Comparison of ENCODE assay signal across 12 mouse cellular contexts in genomic region chr4:108782421-108783085, GRCm38 (mm10). TPM values are rescaled to one million over a fixed set of nuclear protein-coding genes. Genes with fewer than 3 reads are reported as not detected.
A peak's percentile ranks its signal among the peaks of the same experiment; 100 is the strongest.
DNase-seq lines count a peak whose midpoint lies in the region; ATAC-seq and TF ChIP-seq lines count a peak whose summit lies in the region.
"Had no signal": no experiment of that assay in that cellular context is flagged by ENCODE, and none has a peak within 500 bp of the region (broad histone marks: within the 10 kb centered on the region; RNA-seq: fewer than 3 reads in every experiment).

No protein-coding gene starts in this region.

- TF ChIP-seq CTCF in CH12.LX (conservative IDR thresholded peaks at IDR 0.05 in 1 of 2, IDR thresholded peaks at IDR 0.05 in 1 of 2; ENCODE audit: low read depth in 2 of 2, low read length in 2 of 2): peak in 1 of 2 experiments; percentile 26; a peak in 2 of 4 replicates

- no peaks in the 10 kb centered on the region for H3K36me3 ChIP-seq in CH12.LX (replicated peaks in 1 of 2; ENCODE audit: control insufficient read depth in 1 of 2, insufficient read depth in 1 of 2, low read length in 1 of 2)
- H3K36me3 ChIP-seq in hindbrain, embryonic 12.5 days: no peaks in the 10 kb centered on the region
- no peaks in the 10 kb centered on the region for H3K36me3 ChIP-seq in intestine, embryonic 15.5 days
- H3K36me3 ChIP-seq: kidney, embryonic 15.5 days; midbrain, embryonic 12.5 days had no signal

- H3K27ac ChIP-seq in CH12.LX (ENCODE audit: insufficient read depth, low read depth): peak overlapping the region; percentile 19; the same call in 1 of the 2 replicates
- H3K27ac ChIP-seq in hindbrain, embryonic 12.5 days: no peak overlapping the region
- H3K27ac ChIP-seq in intestine, embryonic 15.5 days: no peak overlapping the region
- H3K27ac ChIP-seq: kidney, embryonic 15.5 days; midbrain, embryonic 12.5 days had no signal

- peak; percentile 11; the same call in 1 of the 2 replicates for TF ChIP-seq EP300 in CH12.LX (IDR thresholded peaks at IDR 0.05; ENCODE audit: low read length)

- no peak for TF ChIP-seq POLR2A in CH12.LX (IDR thresholded peaks at IDR 0.05; ENCODE audit: low read depth, low read length)

- H3K79me2 ChIP-seq in CH12.LX (replicated peaks; ENCODE audit: control insufficient read depth, extremely low read depth, insufficient read depth, poor library complexity, severe bottlenecking): no peaks in the 10 kb centered on the region

- no peaks in the 10 kb centered on the region for H3K9me3 ChIP-seq in CH12.LX (replicated peaks; ENCODE audit: low read length)
- no peaks in the 10 kb centered on the region for H3K9me3 ChIP-seq in hindbrain, embryonic 12.5 days (replicated peaks)
- H3K9me3 ChIP-seq in intestine, embryonic 15.5 days: no peaks in the 10 kb centered on the region
- H3K9me3 ChIP-seq: kidney, embryonic 15.5 days; midbrain, embryonic 12.5 days had no signal

- dilution Hi-C loops in CH12.LX (cut with MboI; ENCODE audit: extremely low pct_ligation_motif_present, extremely low pct_unique_long_range_greater_than_20kb, low sequenced_read_pairs): no loop called here

- in situ Hi-C loops in CH12.LX (cut with MboI; ENCODE audit: low pct_ligation_motif_present, low pct_unique_long_range_greater_than_20kb, low sequenced_read_pairs): loop anchor here (10.0 kb wide), 1 partner anchor 88 kb away; no protein-coding TSS in a partner anchor

- TF ChIP-seq RAD21 in CH12.LX (IDR thresholded peaks at IDR 0.05; ENCODE audit: low read depth, low read length): no peak; the same call in 1 of the 2 replicates

- H3K4me3 ChIP-seq in CH12.LX (replicated peaks in 1 of 3; ENCODE audit: low read depth in 2 of 3, low read length in 2 of 3, poor library complexity in 1 of 3): peak overlapping the region in 1 of 3 experiments; percentile 18
- H3K4me3 ChIP-seq in hindbrain, embryonic 12.5 days: no peak overlapping the region
- no peak overlapping the region for H3K4me3 ChIP-seq in intestine, embryonic 15.5 days (replicated peaks)
- H3K4me3 ChIP-seq: erythroblast, embryonic 14.5 days; kidney, embryonic 15.5 days; midbrain, embryonic 12.5 days had no signal

- peaks cover 2 to 19% of the 10 kb centered on the region in 2 experiments; a peak in 3 of 4 replicates for H3K4me1 ChIP-seq in CH12.LX (ENCODE audit: control insufficient read depth in 1 of 2, insufficient read depth in 2 of 2)
- peaks cover 2% of the 10 kb centered on the region for H3K4me1 ChIP-seq in hindbrain, embryonic 12.5 days
- no peaks in the 10 kb centered on the region for H3K4me1 ChIP-seq in intestine, embryonic 15.5 days (replicated peaks)

- no peak overlapping the region for H3K9ac ChIP-seq in CH12.LX (ENCODE audit: insufficient read depth, low read depth)
- no peak overlapping the region for H3K9ac ChIP-seq in hindbrain, embryonic 12.5 days
- no peak overlapping the region for H3K9ac ChIP-seq in intestine, embryonic 15.5 days
- H3K9ac ChIP-seq: kidney, embryonic 15.5 days; midbrain, embryonic 12.5 days had no signal

- intact Hi-C loops in left cerebral cortex, postnatal 14 days (cut with DNase I): no loop called here

- DNase-seq in embryo, embryonic 11 days: peak; percentile 19
- DNase-seq in embryo, embryonic 9.5 days (ENCODE audit: extremely low spot score): no peak
- DNase-seq in CH12.LX (ENCODE audit: extremely low read depth): peak; percentile 59
- DNase-seq in cerebellum, adult 9-11 months: peak; percentile 36
- peak; percentile 38 to 75 for DNase-seq in left cerebral cortex, postnatal 14 days (ENCODE audit: low spot score in 2 of 2)
- DNase-seq in urinary bladder, postnatal 14 days (ENCODE audit: low spot score): no peak

- 37% methylated on average over 8 of the region's 8 CpGs for WGBS in hindbrain, embryonic 12.5 days
- WGBS in intestine, embryonic 15.5 days: 46% methylated on average over 8 of the region's 8 CpGs

- no peak for ATAC-seq in hindbrain, embryonic 12.5 days (ENCODE audit: low FRiP score)
- ATAC-seq in intestine, embryonic 15.5 days: no peak

- H3K27me3 ChIP-seq in CH12.LX (replicated peaks): peaks cover 12% of the 10 kb centered on the region
- no peaks in the 10 kb centered on the region for H3K27me3 ChIP-seq in hindbrain, embryonic 12.5 days
- no peaks in the 10 kb centered on the region for H3K27me3 ChIP-seq in intestine, embryonic 15.5 days (replicated peaks)
- H3K27me3 ChIP-seq: kidney, embryonic 15.5 days had no signal

- H3K4me2 ChIP-seq in CH12.LX (ENCODE audit: insufficient read depth, low read depth, poor library complexity, severe bottlenecking): peak overlapping the region; percentile 73
- no peak overlapping the region for H3K4me2 ChIP-seq in hindbrain, embryonic 12.5 days (replicated peaks)
- no peak overlapping the region for H3K4me2 ChIP-seq in intestine, embryonic 15.5 days (replicated peaks)
- H3K4me2 ChIP-seq: kidney, embryonic 15.5 days; liver, embryonic 11.5 days; midbrain, embryonic 12.5 days had no signal

TF ChIP-seq in CH12.LX, 34 proteins besides CTCF, POLR2A, EP300 and RAD21:
- no peak for TF ChIP-seq ZC3H11A (IDR thresholded peaks at IDR 0.05; ENCODE audit: low read depth, low read length)
- TF ChIP-seq SMC3 (IDR thresholded peaks at IDR 0.05; ENCODE audit: low read depth, low read length): 0 out of 2 replicates have a peak, but pooled peaks have one; percentile 5
- TF ChIP-seq IRF4 (IDR thresholded peaks at IDR 0.05; ENCODE audit: low read depth, low read length): no peak; the same call in 1 of the 2 replicates
- no peak for TF ChIP-seq USF2 (conservative IDR thresholded peaks at IDR 0.05; ENCODE audit: low read depth, low read length)
- TF ChIP-seq MAX (IDR thresholded peaks at IDR 0.05; ENCODE audit: low read length): 0 out of 2 replicates have a peak, but pooled peaks have one; percentile 12
- TF ChIP-seq ETS1 (conservative IDR thresholded peaks at IDR 0.05; ENCODE audit: low read depth, low read length): peak; percentile 11; the same call in 1 of the 2 replicates
- TF ChIP-seq JUN (IDR thresholded peaks at IDR 0.05; ENCODE audit: insufficient read depth, low read depth, low read length): 0 out of 2 replicates have a peak, but pooled peaks have one; percentile 17
- TF ChIP-seq MAFK (IDR thresholded peaks at IDR 0.05; ENCODE audit: insufficient replicate concordance, low read length): 0 out of 2 replicates have a peak, but pooled peaks have one; percentile 14
- TF ChIP-seq TCF12 (IDR thresholded peaks at IDR 0.05; ENCODE audit: low read depth, low read length): 0 out of 2 replicates have a peak, but pooled peaks have one; percentile 15
- TF ChIP-seq USF1 (IDR thresholded peaks at IDR 0.05; ENCODE audit: low read depth, low read length): no peak
- peak; percentile 49; the same call in 1 of the 2 replicates for TF ChIP-seq RCOR1 (conservative IDR thresholded peaks at IDR 0.05; ENCODE audit: low read depth, low read length)
- TF ChIP-seq ZMIZ1 (IDR thresholded peaks at IDR 0.05; ENCODE audit: low read depth, low read length): no peak
- no peak for TF ChIP-seq MAZ (IDR thresholded peaks at IDR 0.05; ENCODE audit: low read depth, low read length)
- no peak for TF ChIP-seq UBTF (IDR thresholded peaks at IDR 0.05; ENCODE audit: low read depth, low read length)
- TF ChIP-seq BHLHE40 (IDR thresholded peaks at IDR 0.05; ENCODE audit: low read depth, low read length): no peak; the same call in 1 of the 2 replicates

RNA-seq across cellular contexts. Expression of gene Zfyve9, which starts 2.0 kb away (rescaled TPM):
- total RNA-seq in CH12.LX (2012; rRNA removed) (2.5 and 2.8 TPM in 2 replicates), CH12.LX (2014; rRNA removed) (0.83 and 0.89 TPM in 2 replicates)
- 1.6 and 1.7 TPM in 2 replicates for polyA plus RNA-seq in CH12.LX (2012; ENCODE audit: insufficient read length, low read depth)
- total RNA-seq in left cerebral cortex, postnatal 14 days (2021): 10 to 100 TPM; 52.2 to 55.6 TPM
- 6.0 and 6.4 TPM in 2 replicates for polyA plus RNA-seq in hindbrain, embryonic 12.5 days (2016; fragmentation: Nextera tagmentation; extraction: Ambion mirVana)
- polyA plus RNA-seq in intestine, embryonic 15.5 days (2015; fragmentation: Nextera tagmentation; extraction: Ambion mirVana): 4.4 and 5.2 TPM in 2 replicates
- polyA plus RNA-seq: erythroblast, embryonic 14.5 days had no signal

RNA-seq across cellular contexts. Expression of gene Btf3l4, which starts 50.9 kb away (rescaled TPM):
- total RNA-seq in CH12.LX (2012; rRNA removed) (32.1 and 33.3 TPM in 2 replicates), CH12.LX (2014; rRNA removed) (52.7 and 70.5 TPM in 2 replicates)
- polyA plus RNA-seq in CH12.LX (2012; ENCODE audit: insufficient read length, low read depth): 67.6 and 74.5 TPM in 2 replicates
- 10 to 100 TPM; 92.3 to 98.6 TPM for total RNA-seq in left cerebral cortex, postnatal 14 days (2021)
- 225 TPM in 2 replicates for polyA plus RNA-seq in hindbrain, embryonic 12.5 days (2016; fragmentation: Nextera tagmentation; extraction: Ambion mirVana)
- 136 TPM in 2 replicates for polyA plus RNA-seq in intestine, embryonic 15.5 days (2015; fragmentation: Nextera tagmentation; extraction: Ambion mirVana)

RNA-seq across cellular contexts. Expression of gene Txndc12, which starts 51.8 kb away (rescaled TPM):
- total RNA-seq in CH12.LX (2012; rRNA removed) (35.9 and 45.5 TPM in 2 replicates), CH12.LX (2014; rRNA removed) (61.4 and 62.3 TPM in 2 replicates)
- 44.1 and 52.7 TPM in 2 replicates for polyA plus RNA-seq in CH12.LX (2012; ENCODE audit: insufficient read length, low read depth)
- 10 to 100 TPM; 40.4 to 45.2 TPM for total RNA-seq in left cerebral cortex, postnatal 14 days (2021)
- polyA plus RNA-seq in hindbrain, embryonic 12.5 days (2016; fragmentation: Nextera tagmentation; extraction: Ambion mirVana): 97.2 and 103 TPM in 2 replicates
- polyA plus RNA-seq in intestine, embryonic 15.5 days (2015; fragmentation: Nextera tagmentation; extraction: Ambion mirVana): 88.7 and 102 TPM in 2 replicates

Comparison
In these comparisons a context has a peak if more than half of its experiments do, and no peak if none do; other contexts are left out.
1. DNase-seq: peak in embryo, embryonic 11 days (single experiment), CH12.LX (single experiment), cerebellum, adult 9-11 months (single experiment) and left cerebral cortex, postnatal 14 days (2 of 2); none in embryo, embryonic 9.5 days (single experiment) and urinary bladder, postnatal 14 days (single experiment).